Mouse (Mus musculus): ENCODE results near the gene Map7d1. TPM values are rescaled to one million over a fixed set of nuclear protein-coding genes. Genes with fewer than 3 reads are reported as not detected.

Gene Map7d1
- 10.1 and 11.0 TPM in 2 replicates for polyA plus RNA-seq (2012; rRNA removed)

GRCm38 (mm10) chr4:126256131-126256791, at the start of gene Map7d1:
Map7d1 (minus strand) TSS chr4:126256343.

GRCm38 (mm10) chr4:126286492-126286891, 30.3 kb upstream of the Map7d1 start, which contains the start of gene Col8a2:
Col8a2 (plus strand) TSS chr4:126286793.

GRCm38 (mm10) chr4:126262119-126262807, 6.1 kb upstream of the Map7d1 start, which contains the start of gene Trappc3:
Trappc3 (plus strand) TSS chr4:126262325.

GRCm38 (mm10) chr4:126202303-126203181, 53.6 kb downstream of the Map7d1 start, which contains the start of gene Thrap3:
Thrap3 (minus strand) TSS chr4:126202760.

Other genes with a start within 250 kb of the Map7d1 start
- gene Csf3r, start 231.8 kb downstream of the Map7d1 start, polyA plus RNA-seq (2012; rRNA removed): 2.4 and 3.6 TPM in 2 replicates
- 46.5 and 47.6 TPM in 2 replicates for gene Mrps15, start 209.4 kb downstream of the Map7d1 start, polyA plus RNA-seq (2012; rRNA removed)
- 0.35 and 0.38 TPM in 2 replicates for gene Oscp1, start 197.8 kb downstream of the Map7d1 start, polyA plus RNA-seq (2012; rRNA removed)
- 16.8 and 19.3 TPM in 2 replicates for gene Lsm10, start 159.7 kb downstream of the Map7d1 start, polyA plus RNA-seq (2012; rRNA removed)
- gene Stk40, start 152.4 kb downstream of the Map7d1 start, polyA plus RNA-seq (2012; rRNA removed): 4.9 and 5.1 TPM in 2 replicates
- gene Eva1b, start 108.6 kb downstream of the Map7d1 start, polyA plus RNA-seq (2012; rRNA removed): 10.4 and 11.8 TPM in 2 replicates
- gene Sh3d21, start 92.9 kb downstream of the Map7d1 start, polyA plus RNA-seq (2012; rRNA removed): 0.58 TPM in 2 replicates
- gene Thrap3, start 53.6 kb downstream of the Map7d1 start, polyA plus RNA-seq (2012; rRNA removed): 67.4 and 69.5 TPM in 2 replicates
- gene Trappc3, start 6.0 kb upstream of the Map7d1 start, polyA plus RNA-seq (2012; rRNA removed): 23.1 and 26.0 TPM in 2 replicates
- gene Col8a2, start 30.4 kb upstream of the Map7d1 start, polyA plus RNA-seq (2012; rRNA removed): 0.21 and 0.51 TPM in 2 replicates
- gene Adprhl2, start 65.4 kb upstream of the Map7d1 start, polyA plus RNA-seq (2012; rRNA removed): 14.3 and 15.6 TPM in 2 replicates
- gene Tekt2, start 69.3 kb upstream of the Map7d1 start, polyA plus RNA-seq (2012; rRNA removed): 0.70 and 0.89 TPM in 2 replicates
- gene Ago3, start 173.2 kb upstream of the Map7d1 start, polyA plus RNA-seq (2012; rRNA removed): 1.3 TPM in 2 replicates
- 3.2 and 4.3 TPM in 2 replicates for gene Ago1, start 212.2 kb upstream of the Map7d1 start, polyA plus RNA-seq (2012; rRNA removed)

Measured in liver, embryonic 14 days (tissue).